Comparison of ENCODE assay signal across 20 mouse cellular contexts in the genomic region with DNA sequence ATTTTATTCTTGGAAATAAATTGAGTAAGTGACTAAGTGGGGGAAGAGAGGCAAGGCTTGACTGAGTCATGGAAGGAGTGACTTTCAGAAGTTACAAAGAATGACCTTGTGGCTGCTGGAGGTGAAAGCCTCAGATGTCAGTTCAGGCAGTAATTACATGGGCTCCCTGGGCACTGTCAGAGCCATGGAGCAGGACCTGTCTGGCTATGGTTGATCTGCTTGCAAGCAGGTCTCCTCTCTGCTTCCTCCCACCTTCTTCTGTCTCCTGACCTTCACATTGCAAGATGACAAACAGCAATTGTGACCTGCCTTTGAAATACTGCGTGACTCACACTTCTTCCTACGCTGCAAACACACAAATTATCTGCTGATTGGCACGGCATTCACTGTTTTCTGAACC.
DNase-seq lines count a peak whose midpoint lies in the region; ATAC-seq lines count a peak whose summit lies in the region.
"Had no signal": no experiment of that assay in that cellular context is flagged by ENCODE, and none has a peak within 500 bp of the region (broad histone marks: within the 10 kb centered on the region; RNA-seq: fewer than 3 reads in every experiment).

No protein-coding gene starts in this region.

- H3K4me3 ChIP-seq in forebrain, embryonic 13.5 days: no peak overlapping the region
- no peak overlapping the region for H3K4me3 ChIP-seq in forebrain, embryonic 11.5 days (ENCODE audit: low read depth, low read length)
- H3K4me3 ChIP-seq in forebrain, embryonic 15.5 days: no peak overlapping the region
- H3K4me3 ChIP-seq in liver, embryonic 11.5 days (ENCODE audit: low read depth, low read length): no peak overlapping the region
- H3K4me3 ChIP-seq in hindbrain, embryonic 11.5 days (ENCODE audit: low read depth, low read length): no peak overlapping the region
- H3K4me3 ChIP-seq: embryonic facial prominence, embryonic 10.5 days; erythroblast, embryonic 14.5 days; hindbrain, embryonic 15.5 days; midbrain, embryonic 12.5 days had no signal

- no peak overlapping the region for H3K9ac ChIP-seq in forebrain, embryonic 13.5 days
- no peak overlapping the region for H3K9ac ChIP-seq in forebrain, embryonic 11.5 days (ENCODE audit: low read length)
- no peak overlapping the region for H3K9ac ChIP-seq in forebrain, embryonic 15.5 days (replicated peaks)
- no peak overlapping the region for H3K9ac ChIP-seq in liver, embryonic 11.5 days (ENCODE audit: low read depth, low read length)
- H3K9ac ChIP-seq in hindbrain, embryonic 11.5 days (ENCODE audit: low read depth, low read length): no peak overlapping the region
- H3K9ac ChIP-seq: hindbrain, embryonic 15.5 days; liver, postnatal 0 days; midbrain, embryonic 12.5 days had no signal

- peaks cover 31% of the 10 kb centered on the region for H3K4me1 ChIP-seq in forebrain, embryonic 13.5 days
- H3K4me1 ChIP-seq in forebrain, embryonic 11.5 days (replicated peaks; ENCODE audit: control insufficient read depth, insufficient read depth, low read length): peaks cover 3% of the 10 kb centered on the region; the same call in 1 of the 2 replicates
- peaks cover 34% of the 10 kb centered on the region for H3K4me1 ChIP-seq in forebrain, embryonic 15.5 days
- no peaks in the 10 kb centered on the region for H3K4me1 ChIP-seq in liver, embryonic 11.5 days (replicated peaks; ENCODE audit: control insufficient read depth, insufficient read depth, low read length)
- H3K4me1 ChIP-seq in hindbrain, embryonic 11.5 days (replicated peaks; ENCODE audit: control insufficient read depth, insufficient read depth, low read length): peaks cover 3% of the 10 kb centered on the region; the same call in 1 of the 2 replicates

- peak overlapping the region; percentile 51; the same call in 1 of the 2 replicates for H3K27ac ChIP-seq in forebrain, embryonic 13.5 days
- no peak overlapping the region for H3K27ac ChIP-seq in forebrain, embryonic 11.5 days (ENCODE audit: low read depth, low read length)
- H3K27ac ChIP-seq in forebrain, embryonic 15.5 days (replicated peaks): peak overlapping the region; percentile 92
- no peak overlapping the region for H3K27ac ChIP-seq in liver, embryonic 11.5 days (ENCODE audit: low read depth, low read length)
- no peak overlapping the region for H3K27ac ChIP-seq in hindbrain, embryonic 11.5 days (ENCODE audit: low read depth, low read length)
- H3K27ac ChIP-seq: embryonic facial prominence, embryonic 10.5 days; hindbrain, embryonic 15.5 days; midbrain, embryonic 12.5 days had no signal

- H3K9me3 ChIP-seq in forebrain, embryonic 13.5 days (replicated peaks): no peaks in the 10 kb centered on the region
- H3K9me3 ChIP-seq in forebrain, embryonic 11.5 days (ENCODE audit: control insufficient read depth, low read length): no peaks in the 10 kb centered on the region
- no peaks in the 10 kb centered on the region for H3K9me3 ChIP-seq in forebrain, embryonic 15.5 days
- no peaks in the 10 kb centered on the region for H3K9me3 ChIP-seq in liver, embryonic 11.5 days (ENCODE audit: control insufficient read depth, low read length)
- no peaks in the 10 kb centered on the region for H3K9me3 ChIP-seq in hindbrain, embryonic 11.5 days (ENCODE audit: control insufficient read depth, low read length)
- H3K9me3 ChIP-seq: embryonic facial prominence, embryonic 10.5 days; hindbrain, embryonic 15.5 days; midbrain, embryonic 12.5 days had no signal

- no peak for ATAC-seq in forebrain, embryonic 13.5 days
- no peak for ATAC-seq in forebrain, embryonic 11.5 days (replicated peaks; ENCODE audit: low FRiP score)
- no peak for ATAC-seq in forebrain, embryonic 15.5 days (replicated peaks)
- ATAC-seq in liver, embryonic 11.5 days (replicated peaks; ENCODE audit: low FRiP score): no peak
- no peak; the same call in 1 of the 2 replicates for ATAC-seq in hindbrain, embryonic 11.5 days (ENCODE audit: low FRiP score)
- ATAC-seq: liver, postnatal 0 days had no signal

- no peak for DNase-seq in forebrain, embryonic 11.5 days (ENCODE audit: low spot score)
- DNase-seq in 3T3-L1 (ENCODE audit: low read depth, low spot score) (peak; percentile 71), NIH3T3 (ENCODE audit: low read depth) (peak; percentile 49)
- no peak for DNase-seq in lung, postnatal 14 days
- no peak for DNase-seq in liver, embryonic 11.5 days (ENCODE audit: low spot score)
- DNase-seq in hindbrain, embryonic 11.5 days (ENCODE audit: low spot score): no peak
- DNase-seq: cerebellum, adult 11 months; cerebellum, postnatal 36 days; heart, adult 18-20 months; kidney, adult 11 months; liver, postnatal 0 days; lung, postnatal 36 days; right cerebral cortex, postnatal 14 days; thymus, adult 18-20 months had no signal

- no peaks in the 10 kb centered on the region for H3K36me3 ChIP-seq in forebrain, embryonic 13.5 days (ENCODE audit: poor library complexity, severe bottlenecking)
- H3K36me3 ChIP-seq in forebrain, embryonic 11.5 days (ENCODE audit: control insufficient read depth, insufficient read depth, low read length): no peaks in the 10 kb centered on the region
- no peaks in the 10 kb centered on the region for H3K36me3 ChIP-seq in forebrain, embryonic 15.5 days
- no peaks in the 10 kb centered on the region for H3K36me3 ChIP-seq in liver, embryonic 11.5 days (ENCODE audit: control insufficient read depth, insufficient read depth, low read length)
- H3K36me3 ChIP-seq in hindbrain, embryonic 11.5 days (ENCODE audit: control insufficient read depth, insufficient read depth, low read length): no peaks in the 10 kb centered on the region
- H3K36me3 ChIP-seq: embryonic facial prominence, embryonic 10.5 days; hindbrain, embryonic 15.5 days; midbrain, embryonic 12.5 days had no signal

- WGBS in forebrain, embryonic 13.5 days: 58% methylated on average over 3 of the region's 3 CpGs
- WGBS in forebrain, embryonic 11.5 days: 71% methylated on average over 3 of the region's 3 CpGs
- 49% methylated on average over 3 of the region's 3 CpGs for WGBS in forebrain, embryonic 15.5 days
- WGBS in liver, embryonic 11.5 days: 66% methylated on average over 3 of the region's 3 CpGs
- WGBS in hindbrain, embryonic 11.5 days: 52% methylated on average over 3 of the region's 3 CpGs

- H3K27me3 ChIP-seq in forebrain, embryonic 13.5 days: peaks cover 15% of the 10 kb centered on the region
- peaks cover 2% of the 10 kb centered on the region; the same call in 1 of the 2 replicates for H3K27me3 ChIP-seq in forebrain, embryonic 11.5 days (ENCODE audit: control insufficient read depth, insufficient read depth, low read length)
- peaks cover 5% of the 10 kb centered on the region; the same call in 1 of the 2 replicates for H3K27me3 ChIP-seq in forebrain, embryonic 15.5 days
- H3K27me3 ChIP-seq in liver, embryonic 11.5 days (replicated peaks; ENCODE audit: control insufficient read depth, insufficient read depth, low read length): peaks cover 19% of the 10 kb centered on the region
- H3K27me3 ChIP-seq in hindbrain, embryonic 11.5 days (ENCODE audit: control insufficient read depth, insufficient read depth, low read length): peaks cover 2% of the 10 kb centered on the region; the same call in 1 of the 2 replicates
- H3K27me3 ChIP-seq: hindbrain, embryonic 15.5 days had no signal

- no peak overlapping the region for H3K4me2 ChIP-seq in forebrain, embryonic 13.5 days
- no peak overlapping the region for H3K4me2 ChIP-seq in forebrain, embryonic 11.5 days (ENCODE audit: low read depth, low read length, severe bottlenecking)
- H3K4me2 ChIP-seq in forebrain, embryonic 15.5 days (replicated peaks): no peak overlapping the region
- H3K4me2 ChIP-seq in liver, embryonic 11.5 days: no peak overlapping the region
- H3K4me2 ChIP-seq in hindbrain, embryonic 11.5 days (replicated peaks; ENCODE audit: low read depth, low read length): no peak overlapping the region
- H3K4me2 ChIP-seq: hindbrain, embryonic 15.5 days; midbrain, embryonic 12.5 days had no signal

Comparison
In these comparisons a context has a peak if more than half of its experiments do, and no peak if none do; other contexts are left out.
1. H3K27ac ChIP-seq: peak in forebrain, embryonic 13.5 days (single experiment) and forebrain, embryonic 15.5 days (single experiment); none in forebrain, embryonic 11.5 days (single experiment), liver, embryonic 11.5 days (single experiment) and hindbrain, embryonic 11.5 days (single experiment).
2. DNase-seq: peak in 3T3-L1 (single experiment) and NIH3T3 (single experiment); none in forebrain, embryonic 11.5 days (single experiment), lung, postnatal 14 days (single experiment), liver, embryonic 11.5 days (single experiment) and hindbrain, embryonic 11.5 days (single experiment).